Mouse (Mus musculus) embryonic facial prominence, embryonic 10.5 days (tissue): ENCODE data around the gene Frmd6. TPM values are rescaled to one million over a fixed set of nuclear protein-coding genes. Genes with fewer than 3 reads are reported as not detected.

Experiments
- DNase-seq: peaks from one replicate; pipeline ENCODE4 v3.0.0-alpha.2; 2017; ENCODE audit warnings: low spot score
- H3K27ac ChIP-seq: fragments of 300-500 bp; sonication (generic); replicated peaks from 2 replicates; pipeline ENCODE4 v1.5.1; 2016; ENCODE audit warnings: mild to moderate bottlenecking
- H3K27me3 ChIP-seq: fragments of 300-500 bp; sonication (generic); replicated peaks from 2 replicates; pipeline ENCODE4 v1.6.1; 2016; ENCODE audit warnings: low read depth, mild to moderate bottlenecking; ENCODE audit not compliant: poor library complexity, severe bottlenecking
- H3K36me3 ChIP-seq: fragments of 300-500 bp; sonication (generic); replicated peaks from 2 replicates; pipeline ENCODE4 v1.6.1; 2016; ENCODE audit warnings: mild to moderate bottlenecking, moderate library complexity
- H3K4me1 ChIP-seq: fragments of 300-500 bp; sonication (generic); 2 replicates; pipeline ENCODE4 v1.6.1; 2016
- H3K4me3 ChIP-seq: fragments of 300-500 bp; sonication (generic); 2 replicates; pipeline ENCODE4 v1.5.1; 2016; ENCODE audit warnings: mild to moderate bottlenecking, moderate library complexity
- H3K9me3 ChIP-seq: fragments of 300-500 bp; sonication (generic); 2 replicates; pipeline ENCODE4 v1.6.1; 2016; ENCODE audit warnings: mild to moderate bottlenecking
- WGBS: fragments of 180-500 bp; shearing (Covaris S2); methylation state at CpG from one replicate; pipeline ENCODE4 v1.1.7; 2016; 5-methylcytosine and 5-hydroxymethylcytosine counted together
- polyA plus RNA-seq: library from polyadenylated mRNA; unstranded; fragments of >200 nt; fragmentation: Nextera tagmentation; extraction: Ambion mirVana; gene quantifications from 2 replicates; pipeline ENCODE4 v1.2.1, GENCODE M21; 2016

The Frmd6 gene
- polyA plus RNA-seq, 1 experiment from 2014 or later = 54.5 TPM

- H3K27ac ChIP-seq = no peak overlapping the region
- 63% methylated on average over 11 of the region's 11 CpGs for WGBS
- peak; percentile 43 for DNase-seq
- H3K4me3 ChIP-seq = no peak overlapping the region
- peaks cover 12% of the 10 kb centered on the region for H3K4me1 ChIP-seq
- H3K27me3 ChIP-seq = no peaks in the 10 kb centered on the region
- H3K36me3 ChIP-seq = no peaks in the 10 kb centered on the region
- no peaks in the 10 kb centered on the region for H3K9me3 ChIP-seq
These were observed 89.1 kb downstream of the Frmd6 start for GRCm38 (mm10) chr12:70914387-70914786.

GRCm38 (mm10) chr12:70929781-70930180, 104.5 kb downstream of the Frmd6 start:
- DNase-seq = no peak
- H3K9me3 ChIP-seq = peaks cover 6% of the 10 kb centered on the region; the same call in 1 of the 2 replicates
- no peaks in the 10 kb centered on the region for H3K4me1 ChIP-seq
- 88% methylated on average over 4 of the region's 4 CpGs for WGBS
- H3K4me3 ChIP-seq = no peak overlapping the region
- H3K27ac ChIP-seq = no peak overlapping the region
- no peaks in the 10 kb centered on the region for H3K36me3 ChIP-seq
- H3K27me3 ChIP-seq = no peaks in the 10 kb centered on the region

- Histone ChIP-seq H3K4me3 (peak overlapping the region; percentile 83), H3K27ac (peak overlapping the region; percentile 91), H3K36me3 (peaks cover 20% of the 10 kb centered on the region), H3K27me3 (no peaks in the 10 kb centered on the region), H3K9me3 (no peaks in the 10 kb centered on the region), H3K4me1 (peaks cover 10% of the 10 kb centered on the region)
- no peak for DNase-seq
- WGBS = 24% methylated on average over 12 of the region's 12 CpGs
These were observed 111.8 kb downstream of the Frmd6 start for GRCm38 (mm10) chr12:70937150-70937549.

GRCm38 (mm10) chr12:70937571-70938384, 112.5 kb downstream of the Frmd6 start, which contains the start of gene Actr10:
TSS of gene Actr10 (plus strand) at chr12:70937857.
- DNase-seq = peak; percentile 97
- H3K4me1 ChIP-seq = peaks cover 10% of the 10 kb centered on the region
- H3K36me3 ChIP-seq = peaks cover 26% of the 10 kb centered on the region
- under 1% methylated on average over 59 of the region's 59 CpGs for WGBS
- no peaks in the 10 kb centered on the region for H3K27me3 ChIP-seq
- H3K4me3 ChIP-seq = peak within 1 kb of the TSS; percentile 83
- peak within 1 kb of the TSS; percentile 91 for H3K27ac ChIP-seq
- H3K9me3 ChIP-seq = no peaks in the 10 kb centered on the region

GRCm38 (mm10) chr12:70940806-70941205, 115.5 kb downstream of the Frmd6 start:
- WGBS = 96% methylated on average over 7 of the region's 7 CpGs
- Histone ChIP-seq H3K4me1 (peaks cover 10% of the 10 kb centered on the region), H3K36me3 (peaks cover 56% of the 10 kb centered on the region), H3K27me3 (no peaks in the 10 kb centered on the region), H3K9me3 (no peaks in the 10 kb centered on the region), H3K4me3 (no peak overlapping the region), H3K27ac (no peak overlapping the region)
- DNase-seq = no peak

GRCm38 (mm10) chr12:70944181-70944580, 118.9 kb downstream of the Frmd6 start:
- Histone ChIP-seq H3K27me3 (no peaks in the 10 kb centered on the region), H3K4me1 (no peaks in the 10 kb centered on the region), H3K4me3 (no peak overlapping the region), H3K36me3 (peaks cover 88% of the 10 kb centered on the region), H3K27ac (no peak overlapping the region), H3K9me3 (no peaks in the 10 kb centered on the region)
- WGBS = 93% methylated on average over 5 of the region's 5 CpGs
- no peak for DNase-seq

- no peak for DNase-seq
- Histone ChIP-seq H3K4me1 (no peaks in the 10 kb centered on the region), H3K27me3 (no peaks in the 10 kb centered on the region), H3K36me3 (peaks cover 95% of the 10 kb centered on the region), H3K9me3 (no peaks in the 10 kb centered on the region), H3K27ac (no peak overlapping the region), H3K4me3 (no peak overlapping the region)
- WGBS = 93% methylated on average over 10 of the region's 10 CpGs
These were observed 121.4 kb downstream of the Frmd6 start for GRCm38 (mm10) chr12:70946585-70947256.

Other genes with a start within 250 kb of the Frmd6 start
- gene Actr10, start 112.3 kb downstream of the Frmd6 start, polyA plus RNA-seq = 223 and 229 TPM in 2 replicates
- gene Psma3, start 149.1 kb downstream of the Frmd6 start, polyA plus RNA-seq = 682 and 687 TPM in 2 replicates
- gene Arid4a, start 190.5 kb downstream of the Frmd6 start, polyA plus RNA-seq = 26.6 and 26.9 TPM in 2 replicates